20 mouse cellular contexts compared by ENCODE assay signal in the genomic region with DNA sequence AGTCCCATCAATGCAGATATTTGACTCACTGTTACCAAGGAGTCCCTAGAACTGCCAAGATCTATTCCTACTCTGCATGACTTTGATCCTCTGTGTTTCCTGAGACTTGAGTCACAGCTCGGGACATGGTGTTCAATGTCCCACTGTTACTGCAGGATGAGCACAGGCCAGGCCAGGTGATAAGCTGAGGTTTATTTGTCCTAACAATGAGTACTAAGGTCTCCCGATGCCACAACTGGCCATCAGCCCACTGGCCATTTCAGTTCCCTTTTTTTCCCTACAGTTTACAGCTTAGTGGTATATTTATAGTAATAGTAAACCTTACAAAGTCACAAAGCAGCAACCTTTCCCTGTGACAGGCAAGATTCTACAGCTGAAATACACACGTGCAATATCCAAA. TPM values are rescaled to one million over a fixed set of nuclear protein-coding genes. Genes with fewer than 3 reads are reported as not detected.
DNase-seq lines count a peak whose midpoint lies in the region; ATAC-seq and TF ChIP-seq lines count a peak whose summit lies in the region.
"Had no signal": no experiment of that assay in that cellular context is flagged by ENCODE, and none has a peak within 500 bp of the region (broad histone marks: within the 10 kb centered on the region; RNA-seq: fewer than 3 reads in every experiment).

No protein-coding gene starts in this region.

- no peak overlapping the region for H3K9ac ChIP-seq in heart, embryonic 16.5 days (ENCODE audit: low read length)
- H3K9ac ChIP-seq in CH12.LX (ENCODE audit: insufficient read depth, low read depth), result no peak overlapping the region
- H3K9ac ChIP-seq: embryonic facial prominence, embryonic 13.5 days; forebrain, embryonic 12.5 days; hindbrain, embryonic 13.5 days had no signal

- H3K27me3 ChIP-seq in heart, embryonic 16.5 days (ENCODE audit: control insufficient read depth, insufficient read depth, low read length), result no peaks in the 10 kb centered on the region
- H3K27me3 ChIP-seq in heart, embryonic 10.5 days (ENCODE audit: insufficient read depth, poor library complexity, severe bottlenecking), result no peaks in the 10 kb centered on the region
- H3K27me3 ChIP-seq in CH12.LX (replicated peaks), result no peaks in the 10 kb centered on the region
- H3K27me3 ChIP-seq: embryonic facial prominence, embryonic 13.5 days; forebrain, embryonic 12.5 days; hindbrain, embryonic 13.5 days had no signal

- H3K9me3 ChIP-seq in heart, embryonic 16.5 days (replicated peaks; ENCODE audit: control insufficient read depth, low read length), result no peaks in the 10 kb centered on the region
- H3K9me3 ChIP-seq in heart, embryonic 10.5 days, result no peaks in the 10 kb centered on the region
- H3K9me3 ChIP-seq in CH12.LX (replicated peaks; ENCODE audit: low read length), result peaks cover 2% of the 10 kb centered on the region
- H3K9me3 ChIP-seq: embryonic facial prominence, embryonic 13.5 days; forebrain, embryonic 12.5 days; hindbrain, embryonic 13.5 days had no signal

- H3K27ac ChIP-seq in heart, embryonic 16.5 days (ENCODE audit: low read length), result peak overlapping the region; percentile 51
- no peak overlapping the region for H3K27ac ChIP-seq in heart, embryonic 10.5 days
- no peak overlapping the region for H3K27ac ChIP-seq in CH12.LX (ENCODE audit: insufficient read depth, low read depth)
- H3K27ac ChIP-seq in brown adipose tissue, adult 24 weeks (replicated peaks; ENCODE audit: low read depth, low read length), result peak overlapping the region; percentile 14; the same call in 1 of the 2 replicates
- H3K27ac ChIP-seq: embryonic facial prominence, embryonic 13.5 days; forebrain, embryonic 12.5 days; hindbrain, embryonic 13.5 days; hindbrain, postnatal 0 days had no signal

- intact Hi-C loops in heart, postnatal 10 days (cut with DNase I), result no loop called here

- peaks cover 53% of the 10 kb centered on the region for H3K4me1 ChIP-seq in heart, embryonic 16.5 days (ENCODE audit: control insufficient read depth, insufficient read depth, low read length)
- peaks cover 33% of the 10 kb centered on the region for H3K4me1 ChIP-seq in heart, embryonic 10.5 days
- H3K4me1 ChIP-seq in CH12.LX (ENCODE audit: control insufficient read depth in 1 of 2, insufficient read depth in 2 of 2), result peaks cover 16 to 40% of the 10 kb centered on the region in 2 experiments
- H3K4me1 ChIP-seq in brown adipose tissue, adult 24 weeks (ENCODE audit: control insufficient read depth, insufficient read depth, insufficient read length, low read length), result peaks cover 53% of the 10 kb centered on the region
- H3K4me1 ChIP-seq: forebrain, embryonic 12.5 days; hindbrain, embryonic 13.5 days had no signal

- DNase-seq in heart, adult 18-20 months, result peak; percentile 67 to 78
- no peak for DNase-seq in heart, postnatal 10 days
- no peak for DNase-seq in heart, embryonic 10.5 days (ENCODE audit: low spot score)
- no peak for DNase-seq in CH12.LX (ENCODE audit: extremely low read depth)
- DNase-seq in lung, adult 18-20 months, result no peak
- DNase-seq: adrenal gland, adult 8-10 months; adrenal gland, postnatal 36 days; cerebellum, adult 11 months; cerebellum, adult 9-10 months; cerebellum, postnatal 36 days; gastrocnemius, postnatal 14 days; kidney, adult 8-10 months had no signal

- dilution Hi-C loops in CH12.LX (cut with MboI; ENCODE audit: extremely low pct_ligation_motif_present, extremely low pct_unique_long_range_greater_than_20kb, low sequenced_read_pairs), result no loop called here

- TF ChIP-seq RAD21 in CH12.LX (IDR thresholded peaks at IDR 0.05; ENCODE audit: low read depth, low read length), result no peak

- TF ChIP-seq EP300 in CH12.LX (IDR thresholded peaks at IDR 0.05; ENCODE audit: low read length), result no peak

- in situ Hi-C loops in CH12.LX (cut with MboI; ENCODE audit: low pct_ligation_motif_present, low pct_unique_long_range_greater_than_20kb, low sequenced_read_pairs), result no loop called here

- ATAC-seq in heart, embryonic 16.5 days (replicated peaks; ENCODE audit: extremely low read depth, insufficient read depth, low FRiP score), result no peak
- ATAC-seq: forebrain, embryonic 16.5 days; hindbrain, postnatal 0 days; intestine, embryonic 16.5 days had no signal

- H3K36me3 ChIP-seq in heart, embryonic 16.5 days (ENCODE audit: control insufficient read depth, insufficient read depth), result 0 out of 2 replicates have a peak, but pooled peaks cover 2% of the 10 kb centered on the region
- peaks cover 19% of the 10 kb centered on the region; the same call in 1 of the 2 replicates for H3K36me3 ChIP-seq in heart, embryonic 10.5 days
- peaks cover 0 to 38% of the 10 kb centered on the region in 2 experiments for H3K36me3 ChIP-seq in CH12.LX (replicated peaks in 1 of 2; ENCODE audit: control insufficient read depth in 1 of 2, insufficient read depth in 1 of 2, low read length in 1 of 2)

- no peak overlapping the region for H3K4me2 ChIP-seq in heart, embryonic 16.5 days (ENCODE audit: low read depth, low read length)
- no peak overlapping the region for H3K4me2 ChIP-seq in CH12.LX (ENCODE audit: insufficient read depth, low read depth, poor library complexity, severe bottlenecking)
- H3K4me2 ChIP-seq: embryonic facial prominence, embryonic 13.5 days; forebrain, embryonic 12.5 days; hindbrain, embryonic 13.5 days had no signal

- peaks cover 4% of the 10 kb centered on the region; the same call in 1 of the 2 replicates for H3K79me2 ChIP-seq in CH12.LX (replicated peaks; ENCODE audit: control insufficient read depth, extremely low read depth, insufficient read depth, poor library complexity, severe bottlenecking)

- no peak overlapping the region for H3K4me3 ChIP-seq in heart, embryonic 16.5 days (ENCODE audit: low read length)
- H3K4me3 ChIP-seq in heart, embryonic 10.5 days, result no peak overlapping the region
- H3K4me3 ChIP-seq in CH12.LX (replicated peaks in 1 of 3; ENCODE audit: low read depth in 2 of 3, low read length in 2 of 3, poor library complexity in 1 of 3), result no peak overlapping the region
- H3K4me3 ChIP-seq in brown adipose tissue, adult 24 weeks (ENCODE audit: insufficient read depth, low read depth, low read length), result no peak overlapping the region
- H3K4me3 ChIP-seq: embryonic facial prominence, embryonic 13.5 days; forebrain, embryonic 12.5 days; hindbrain, embryonic 13.5 days had no signal

- 51% methylated on average over 3 of the region's 3 CpGs for WGBS in heart, embryonic 16.5 days
- 70% methylated on average over 3 of the region's 3 CpGs for WGBS in heart, embryonic 10.5 days

- no peak for TF ChIP-seq CTCF in CH12.LX (conservative IDR thresholded peaks at IDR 0.05 in 1 of 2, IDR thresholded peaks at IDR 0.05 in 1 of 2; ENCODE audit: low read depth in 2 of 2, low read length in 2 of 2)

- no peak for TF ChIP-seq POLR2A in CH12.LX (IDR thresholded peaks at IDR 0.05; ENCODE audit: low read depth, low read length)

TF ChIP-seq in CH12.LX, 34 proteins besides CTCF, POLR2A, EP300 and RAD21:
- 0 out of 2 replicates have a peak, but pooled peaks have one; percentile 21 for TF ChIP-seq BHLHE40 (IDR thresholded peaks at IDR 0.05; ENCODE audit: low read depth, low read length)
- TF ChIP-seq PAX5 (IDR thresholded peaks at IDR 0.05; ENCODE audit: low read length), result no peak
- no peak for TF ChIP-seq CHD1 (IDR thresholded peaks at IDR 0.05; ENCODE audit: low read depth, low read length)
- TF ChIP-seq CHD2 (IDR thresholded peaks at IDR 0.05; ENCODE audit: low read length), result no peak
- TF ChIP-seq IRF4 (IDR thresholded peaks at IDR 0.05; ENCODE audit: low read depth, low read length), result no peak
- no peak for TF ChIP-seq HCFC1 (IDR thresholded peaks at IDR 0.05; ENCODE audit: low read depth, low read length)

RNA-seq across cellular contexts. Expression of a gene that starts 16.7 kb away (rescaled TPM):
- 100 to 1,000 TPM; 310 to 331 TPM for total RNA-seq in heart, adult 18-20 months (2021)
- 100 to 1,000 TPM; 136 to 143 TPM for total RNA-seq in heart, postnatal 10 days (2021)
- polyA plus RNA-seq in heart, embryonic 16.5 days (2015; fragmentation: Nextera tagmentation; extraction: Ambion mirVana), result 17.8 and 19.5 TPM in 2 replicates
- 13.2 and 17.0 TPM in 2 replicates for polyA plus RNA-seq in heart, embryonic 10.5 days (2016; fragmentation: Nextera tagmentation; extraction: Ambion mirVana)
- 19.3 and 34.7 TPM in 2 replicates for total RNA-seq in CH12.LX (2012; rRNA removed)
- 24.7 and 31.0 TPM in 2 replicates for total RNA-seq in CH12.LX (2014; rRNA removed)
- 17.9 and 19.0 TPM in 2 replicates for polyA plus RNA-seq in CH12.LX (2012; ENCODE audit: insufficient read length, low read depth)
- 134 and 142 TPM in 2 replicates for polyA plus RNA-seq in brown adipose tissue, adult 24 weeks (2012; ENCODE audit: insufficient read depth, insufficient read length, missing spikeins)

RNA-seq across cellular contexts. Expression of a gene that starts 34.7 kb away (rescaled TPM):
- total RNA-seq in heart, adult 18-20 months (2021), result 10 to 100 TPM; 10.5 to 12.9 TPM
- total RNA-seq in heart, postnatal 10 days (2021), result 10 to 100 TPM; 16.0 to 18.9 TPM
- 8.3 and 8.5 TPM in 2 replicates for polyA plus RNA-seq in heart, embryonic 16.5 days (2015; fragmentation: Nextera tagmentation; extraction: Ambion mirVana)
- 9.5 and 9.7 TPM in 2 replicates for polyA plus RNA-seq in heart, embryonic 10.5 days (2016; fragmentation: Nextera tagmentation; extraction: Ambion mirVana)
- total RNA-seq in CH12.LX (2012; rRNA removed) (16.0 and 18.2 TPM in 2 replicates), CH12.LX (2014; rRNA removed) (19.2 and 23.0 TPM in 2 replicates)
- 23.4 and 26.5 TPM in 2 replicates for polyA plus RNA-seq in CH12.LX (2012; ENCODE audit: insufficient read length, low read depth)
- polyA plus RNA-seq in brown adipose tissue, adult 24 weeks (2012; ENCODE audit: insufficient read depth, insufficient read length, missing spikeins), result 10.2 and 14.9 TPM in 2 replicates

RNA-seq across cellular contexts. Expression of a gene that starts 34.9 kb away (rescaled TPM):
- 10 to 100 TPM; 18.4 to 18.7 TPM for total RNA-seq in heart, adult 18-20 months (2021)
- total RNA-seq in heart, postnatal 10 days (2021), result 10 to 100 TPM; 19.5 to 20.5 TPM
- polyA plus RNA-seq in heart, embryonic 16.5 days (2015; fragmentation: Nextera tagmentation; extraction: Ambion mirVana), result 6.9 and 7.3 TPM in 2 replicates
- 7.8 and 8.0 TPM in 2 replicates for polyA plus RNA-seq in heart, embryonic 10.5 days (2016; fragmentation: Nextera tagmentation; extraction: Ambion mirVana)
- 11.2 and 13.6 TPM in 2 replicates for total RNA-seq in CH12.LX (2012; rRNA removed)
- 9.4 and 10.7 TPM in 2 replicates for total RNA-seq in CH12.LX (2014; rRNA removed)
- polyA plus RNA-seq in CH12.LX (2012; ENCODE audit: insufficient read length, low read depth), result 5.9 and 6.4 TPM in 2 replicates
- polyA plus RNA-seq in brown adipose tissue, adult 24 weeks (2012; ENCODE audit: insufficient read depth, insufficient read length, missing spikeins), result 9.7 and 13.5 TPM in 2 replicates

Comparison
In these comparisons a context has a peak if more than half of its experiments do, and no peak if none do; other contexts are left out.
1. DNase-seq: peak in heart, adult 18-20 months (2 of 2); none in heart, postnatal 10 days (0 of 2), heart, embryonic 10.5 days (single experiment), CH12.LX (single experiment) and lung, adult 18-20 months (0 of 2).
2. H3K27ac ChIP-seq: peak in heart, embryonic 16.5 days (single experiment) and brown adipose tissue, adult 24 weeks (single experiment); none in heart, embryonic 10.5 days (single experiment) and CH12.LX (single experiment).